Mouse (Mus musculus): ENCODE data around the gene Proser3. TPM values are rescaled to one million over a fixed set of nuclear protein-coding genes. Genes with fewer than 3 reads are reported as not detected.

Gene Proser3
- total RNA-seq (2021) = 1 to 10 TPM; 3.9 to 4.8 TPM
- long read RNA-seq, experiment 1, partial matches to known transcripts = 0 of 6 reads
- long read RNA-seq, experiment 1, other reads (novel, unspliced or antisense) = 4 of 6 reads
- long read RNA-seq, experiment 2, partial matches to known transcripts = 0 of 2 reads
- long read RNA-seq, experiment 2, other reads (novel, unspliced or antisense) = 2 of 2 reads

DNA sequence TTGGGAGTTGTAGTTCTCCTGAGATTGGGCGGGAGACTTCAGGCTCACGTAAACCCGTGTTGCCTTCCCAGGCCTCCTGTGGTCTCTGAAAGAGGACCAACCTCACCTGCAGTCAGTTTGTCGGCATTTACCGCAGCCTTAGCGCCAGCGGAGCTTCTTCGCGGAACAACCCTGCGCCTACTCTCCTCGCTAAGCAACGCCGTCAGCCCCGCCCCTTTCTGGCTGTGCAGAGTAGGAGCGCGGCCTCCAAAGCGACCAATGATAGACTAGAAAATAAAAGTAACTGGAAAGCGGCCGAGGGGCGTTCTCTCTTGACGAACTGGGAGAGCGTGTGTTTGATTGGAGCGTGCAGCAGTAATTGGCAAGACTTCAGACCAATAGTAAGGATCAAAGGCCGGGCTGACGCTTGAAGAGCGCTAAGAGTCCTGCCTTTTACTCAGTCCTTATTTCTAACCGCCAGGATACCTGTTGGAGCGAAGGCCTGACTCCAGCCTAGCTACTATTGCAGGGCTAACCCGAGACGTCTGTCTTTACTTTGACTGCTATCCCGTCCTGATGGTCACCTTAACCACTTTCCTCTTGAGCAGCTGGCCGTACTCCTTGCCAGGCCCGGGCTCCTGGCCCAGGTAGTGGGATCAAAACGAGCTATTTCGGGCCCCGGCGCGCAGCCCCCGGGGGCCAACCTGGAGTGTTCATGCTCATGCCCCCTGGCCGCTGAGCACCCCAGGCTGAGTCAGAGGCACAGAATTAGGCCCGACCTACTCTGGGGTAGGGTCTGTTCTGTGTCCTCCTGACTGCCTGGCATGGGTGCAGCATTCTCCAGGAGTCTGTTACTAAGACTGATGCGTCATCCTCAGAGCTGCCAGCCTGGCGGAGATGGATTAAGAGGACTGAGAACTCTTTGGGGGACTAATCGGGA, at the start of gene Proser3, which contains the start of gene Hspb6:
TSS of gene Proser3 (minus strand) at position 198 of the 919 bp plus-strand sequence.
TSS of gene Hspb6 (plus strand) at position 77 of the 919 bp plus-strand sequence.
- intact Hi-C loops (cut with DNase I; ENCODE audit: low total_unique reads) = no loop called here

DNA sequence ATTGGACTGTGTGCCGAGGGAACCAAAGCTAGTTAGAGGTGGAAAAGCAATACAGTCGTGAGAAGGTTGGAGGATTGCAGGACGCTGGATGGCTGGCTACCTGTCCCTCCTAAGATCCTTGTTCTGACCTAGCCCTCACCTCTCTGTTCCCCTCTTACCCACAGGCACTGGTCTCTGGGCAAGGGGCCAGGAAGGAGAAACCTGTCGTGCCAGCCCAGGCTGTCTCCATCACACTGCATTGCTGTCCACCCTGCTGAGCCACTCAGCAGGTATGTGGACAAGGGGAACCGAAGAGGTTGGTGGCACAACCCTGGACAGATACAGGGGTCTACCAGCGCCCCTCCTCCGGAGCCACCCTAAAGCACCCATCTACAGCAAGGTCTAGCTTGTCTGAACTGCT, 48.6 kb upstream of the Proser3 start:
- intact Hi-C loops (cut with DNase I; ENCODE audit: low total_unique reads) = no loop called here
- no peak for DNase-seq

More for the DNA sequence above, at the start of gene Proser3, which contains the start of gene Hspb6:
- peak; percentile 97 for DNase-seq

DNA sequence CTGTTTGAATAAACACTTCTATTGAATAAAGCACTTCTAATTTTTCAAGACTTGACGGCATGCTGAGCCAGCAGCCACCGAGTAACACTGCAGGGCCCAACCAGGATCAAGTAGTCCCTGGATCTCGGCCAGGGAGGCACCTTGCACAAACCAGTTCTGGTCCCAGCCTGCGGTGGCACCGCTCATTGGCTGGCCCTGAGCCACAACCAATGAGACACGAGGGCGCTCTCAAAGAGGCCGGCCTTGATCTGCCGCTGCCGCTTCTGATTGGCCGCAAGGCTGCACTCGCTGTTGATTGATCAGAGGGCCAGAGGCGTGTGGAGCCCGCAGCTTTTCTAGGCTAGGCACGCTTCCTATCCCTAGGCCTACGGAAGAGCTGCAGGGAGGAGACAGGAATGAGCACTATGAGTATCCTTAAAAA, 47.8 kb upstream of the Proser3 start:
- intact Hi-C loops (cut with DNase I; ENCODE audit: low total_unique reads) = loop anchor here (10.0 kb wide), 1 partner anchor 255 kb away; the partner anchor contains the start of gene Ffar3
- peak; percentile 85 for DNase-seq

DNA sequence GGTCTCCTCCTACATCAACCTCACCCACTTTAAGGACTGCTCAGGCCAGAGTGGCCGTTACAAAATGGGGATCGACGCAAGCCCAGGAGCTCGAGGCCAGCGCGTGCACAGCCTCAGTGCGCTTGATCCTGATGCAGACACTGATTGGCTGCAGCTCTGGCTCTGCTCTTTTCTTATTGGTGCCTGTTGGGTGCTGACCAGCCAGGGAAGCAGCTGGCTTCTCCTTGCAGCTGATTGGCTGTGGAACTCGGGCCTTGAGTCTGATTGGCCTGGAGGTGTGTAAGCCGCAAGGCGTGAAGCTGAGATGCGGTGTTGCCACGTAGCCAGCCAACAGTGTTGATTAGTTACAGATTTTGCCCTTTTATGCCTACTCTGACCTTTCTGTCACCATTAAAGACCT, 46.7 kb upstream of the Proser3 start, which contains the start of gene Zbtb32:
TSS of gene Zbtb32 (minus strand) at position 124 of the 400 bp plus-strand sequence.
- DNase-seq = no peak
- intact Hi-C loops (cut with DNase I; ENCODE audit: low total_unique reads) = loop anchor here (10.0 kb wide), 1 partner anchor 256 kb away; the partner anchor contains the start of gene Ffar3

DNA sequence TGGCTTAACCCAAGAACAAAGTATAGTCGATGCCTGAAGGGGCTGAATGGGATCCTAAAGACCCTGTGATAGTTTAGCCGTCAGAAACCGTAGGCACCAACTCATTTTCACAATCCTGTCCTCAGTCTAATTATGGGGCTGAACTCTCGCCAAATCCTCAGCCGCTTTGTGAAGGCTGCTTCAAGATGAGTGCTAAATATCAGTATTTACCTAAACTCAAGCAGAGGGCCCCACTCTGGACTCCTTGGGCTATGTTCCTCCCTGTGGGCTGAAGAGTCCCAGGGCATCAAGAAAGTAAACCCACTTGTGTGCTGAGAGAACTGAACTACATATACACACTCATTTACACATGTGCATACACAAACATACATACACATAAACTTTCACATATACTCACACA, 44.7 kb upstream of the Proser3 start:
- intact Hi-C loops (cut with DNase I; ENCODE audit: low total_unique reads) = loop anchor here (10.0 kb wide), 1 partner anchor 258 kb away; the partner anchor contains the start of gene Ffar3
- DNase-seq = no peak

DNA sequence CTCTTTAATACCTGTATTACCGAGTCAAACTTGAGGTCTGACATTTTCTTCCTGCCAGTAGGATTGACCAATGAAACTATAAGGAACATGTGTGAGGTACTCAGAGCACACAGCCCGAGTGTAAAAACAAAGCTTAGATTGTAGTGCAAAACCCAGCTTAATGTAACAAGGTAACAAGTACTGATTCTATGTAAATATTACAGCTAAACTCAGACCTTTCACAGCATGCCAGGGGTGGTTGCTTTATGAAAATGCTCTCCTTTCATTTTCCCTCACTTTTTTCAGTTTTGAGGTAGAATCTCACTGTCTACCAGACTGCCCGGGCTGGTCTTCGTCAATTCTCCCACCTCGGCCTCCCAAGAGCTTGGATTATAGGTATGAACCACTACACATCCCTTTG, 44.0 kb upstream of the Proser3 start:
- DNase-seq = no peak
- intact Hi-C loops (cut with DNase I; ENCODE audit: low total_unique reads) = loop anchor here (10.0 kb wide), 1 partner anchor 259 kb away; the partner anchor contains the start of gene Ffar3

DNA sequence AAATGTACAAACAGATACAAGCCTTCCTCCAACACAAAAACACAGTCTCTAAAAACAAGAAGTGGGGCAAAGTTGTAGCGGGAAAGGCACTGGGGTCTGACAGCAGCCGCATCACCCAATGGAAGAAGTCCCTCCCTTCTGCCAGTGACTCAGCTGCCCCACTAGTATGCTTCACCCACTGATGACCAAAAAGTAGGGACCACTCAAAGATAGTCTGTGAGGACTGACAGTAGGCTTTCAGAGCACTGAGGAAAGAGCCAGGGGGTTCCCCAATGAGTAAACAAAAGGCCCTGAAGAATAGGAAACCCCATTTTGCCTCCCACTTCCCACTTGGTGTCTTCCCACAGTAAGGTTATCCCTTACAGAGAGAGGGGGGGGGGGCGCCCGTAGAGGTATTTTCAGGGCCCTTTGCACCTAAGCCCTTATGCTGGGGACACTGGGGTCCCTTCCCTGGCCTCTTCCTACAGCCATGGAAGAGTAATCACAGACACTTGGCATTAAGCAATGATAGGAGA, 42.5 kb upstream of the Proser3 start:
- intact Hi-C loops (cut with DNase I; ENCODE audit: low total_unique reads) = loop anchor here (10.0 kb wide), 1 partner anchor 260 kb away; the partner anchor contains the start of gene Ffar3
- no peak for DNase-seq

DNA sequence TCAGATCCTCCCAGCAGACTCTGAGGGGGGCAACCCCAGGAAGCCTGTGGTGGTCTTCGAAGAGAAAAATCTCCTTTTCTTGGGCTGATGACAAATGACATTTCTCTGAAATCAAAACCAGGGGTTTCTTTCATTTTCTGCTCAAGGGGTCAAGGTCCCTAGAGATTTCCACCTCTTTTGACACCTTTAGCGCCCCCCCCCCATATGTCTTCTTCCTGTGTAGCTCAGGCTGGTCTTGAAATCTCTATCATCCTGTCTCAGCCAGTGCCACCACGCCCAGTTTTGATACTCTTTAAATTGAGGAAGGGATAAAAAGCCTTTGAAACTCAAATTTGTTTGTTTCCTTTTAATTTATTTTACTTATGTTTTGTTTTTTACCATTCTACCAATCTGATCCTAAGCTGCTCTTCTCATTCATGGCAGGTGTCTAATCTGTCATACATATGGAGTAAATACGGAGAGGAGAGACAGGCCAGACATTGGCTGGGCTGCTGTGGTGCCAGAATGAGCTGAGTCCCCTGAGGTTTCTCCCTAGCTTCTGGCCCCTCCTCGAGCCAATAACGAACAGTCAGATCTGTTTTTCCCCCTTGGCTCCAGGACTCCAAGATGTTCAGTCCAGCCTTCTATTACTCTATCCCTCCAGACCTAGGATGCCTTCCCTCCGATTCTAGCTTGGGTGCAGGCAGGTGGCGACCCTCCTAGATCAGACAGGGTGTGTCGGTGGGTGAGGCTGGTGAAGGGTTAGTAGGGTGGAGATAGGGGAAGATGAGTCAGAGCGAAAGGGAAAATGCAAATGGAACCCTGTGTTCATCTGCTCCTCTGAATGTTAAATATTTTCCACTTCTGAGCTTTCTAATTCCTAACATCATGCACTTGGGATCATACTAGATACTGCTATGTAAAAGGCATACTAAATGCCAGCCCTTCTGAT, 41.7 kb upstream of the Proser3 start:
- DNase-seq = no peak
- intact Hi-C loops (cut with DNase I; ENCODE audit: low total_unique reads) = loop anchor here (10.0 kb wide), 1 partner anchor 261 kb away; the partner anchor contains the start of gene Ffar3

DNA sequence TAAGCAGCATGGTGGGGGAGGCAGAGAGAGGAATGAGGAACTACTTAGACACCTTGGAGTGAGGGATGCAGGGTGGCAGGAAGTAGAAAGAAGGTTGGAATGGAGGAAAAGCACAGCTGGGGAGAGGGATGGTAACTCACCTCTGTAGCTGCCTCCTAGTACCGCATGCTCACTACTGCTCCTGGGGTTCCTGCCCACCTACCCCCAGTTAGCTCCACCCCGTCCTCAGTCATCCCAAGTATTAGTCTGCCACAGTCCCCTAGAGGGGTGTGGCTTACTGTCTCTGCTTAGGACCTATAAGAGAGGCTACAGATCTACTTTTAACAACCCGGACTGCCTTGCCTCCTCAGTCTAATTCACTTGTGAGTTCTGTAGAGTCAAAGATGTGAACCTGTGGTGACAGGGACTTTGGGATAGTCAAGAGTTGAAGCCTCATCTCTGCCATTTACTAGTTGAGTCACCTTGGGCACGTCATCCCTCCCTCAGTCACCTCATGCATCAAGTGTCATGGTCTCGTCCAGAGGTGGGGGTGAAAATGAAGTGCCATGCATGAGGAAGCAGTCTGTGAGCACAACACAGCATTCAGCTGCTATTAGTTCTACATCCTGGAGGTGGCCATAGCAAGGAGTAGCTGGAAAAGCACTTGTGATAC, 40.8 kb upstream of the Proser3 start:
- intact Hi-C loops (cut with DNase I; ENCODE audit: low total_unique reads) = loop anchor here (10.0 kb wide), 1 partner anchor 262 kb away; the partner anchor contains the start of gene Ffar3
- DNase-seq = no peak

DNA sequence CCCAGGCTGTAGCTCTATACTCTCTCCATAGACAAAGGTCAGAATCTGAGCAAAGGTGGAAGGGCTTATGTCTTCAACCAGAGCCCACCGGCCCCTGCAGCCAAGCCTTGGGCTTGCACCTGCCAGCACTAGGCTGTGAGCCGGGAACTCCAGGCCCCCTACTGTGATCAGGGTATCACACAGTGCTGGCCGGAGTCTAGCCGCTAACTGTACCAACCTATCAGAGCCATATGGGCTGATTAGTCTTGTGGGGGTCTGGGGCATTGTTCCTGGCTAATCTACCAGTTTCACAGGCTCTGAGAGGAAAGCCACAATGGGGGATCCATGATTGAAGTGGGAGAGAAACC, 39.5 kb upstream of the Proser3 start:
- DNase-seq = no peak
- intact Hi-C loops (cut with DNase I; ENCODE audit: low total_unique reads) = loop anchor here (2.0 to 10.0 kb wide), 2 partner anchors 21 to 263 kb away; partner anchors contain the start of genes Ffar3 and Upk1a

DNA sequence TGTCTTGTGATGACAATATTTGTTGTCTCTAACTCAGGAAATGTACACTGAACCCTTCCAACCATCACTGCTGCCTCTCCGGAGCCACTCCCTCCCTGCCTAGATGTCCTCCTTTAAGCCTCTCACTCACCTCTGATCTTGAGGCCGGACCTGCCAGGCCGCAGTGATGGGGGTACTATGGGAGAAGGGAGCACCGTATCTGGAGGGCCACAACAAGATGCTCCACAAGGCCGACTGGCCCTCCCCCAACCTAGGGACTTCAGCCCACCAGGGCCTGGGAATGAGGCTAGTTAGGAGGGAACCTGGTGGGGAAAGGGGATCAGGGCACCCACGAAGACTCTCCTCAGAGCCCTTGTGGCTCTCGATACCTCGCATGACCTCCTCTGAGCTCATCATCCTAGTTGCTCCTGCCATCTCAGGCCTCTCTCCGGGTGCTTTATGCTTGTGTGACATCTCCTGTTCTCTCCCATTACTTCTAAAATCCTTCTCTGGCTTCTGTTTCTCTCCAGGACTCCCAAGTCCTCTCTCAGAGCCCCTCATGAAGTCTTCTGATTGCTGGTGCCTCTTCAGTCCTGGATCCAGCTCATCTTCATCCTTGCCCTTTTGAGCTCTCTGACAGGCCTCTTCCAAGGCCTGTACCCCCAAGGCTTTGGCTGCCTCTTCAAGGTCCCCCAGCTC, 39.0 kb upstream of the Proser3 start:
- DNase-seq = no peak
- intact Hi-C loops (cut with DNase I; ENCODE audit: low total_unique reads) = loop anchor here (2.0 to 10.0 kb wide), 2 partner anchors 22 to 264 kb away; partner anchors contain the start of genes Ffar3 and Upk1a

DNA sequence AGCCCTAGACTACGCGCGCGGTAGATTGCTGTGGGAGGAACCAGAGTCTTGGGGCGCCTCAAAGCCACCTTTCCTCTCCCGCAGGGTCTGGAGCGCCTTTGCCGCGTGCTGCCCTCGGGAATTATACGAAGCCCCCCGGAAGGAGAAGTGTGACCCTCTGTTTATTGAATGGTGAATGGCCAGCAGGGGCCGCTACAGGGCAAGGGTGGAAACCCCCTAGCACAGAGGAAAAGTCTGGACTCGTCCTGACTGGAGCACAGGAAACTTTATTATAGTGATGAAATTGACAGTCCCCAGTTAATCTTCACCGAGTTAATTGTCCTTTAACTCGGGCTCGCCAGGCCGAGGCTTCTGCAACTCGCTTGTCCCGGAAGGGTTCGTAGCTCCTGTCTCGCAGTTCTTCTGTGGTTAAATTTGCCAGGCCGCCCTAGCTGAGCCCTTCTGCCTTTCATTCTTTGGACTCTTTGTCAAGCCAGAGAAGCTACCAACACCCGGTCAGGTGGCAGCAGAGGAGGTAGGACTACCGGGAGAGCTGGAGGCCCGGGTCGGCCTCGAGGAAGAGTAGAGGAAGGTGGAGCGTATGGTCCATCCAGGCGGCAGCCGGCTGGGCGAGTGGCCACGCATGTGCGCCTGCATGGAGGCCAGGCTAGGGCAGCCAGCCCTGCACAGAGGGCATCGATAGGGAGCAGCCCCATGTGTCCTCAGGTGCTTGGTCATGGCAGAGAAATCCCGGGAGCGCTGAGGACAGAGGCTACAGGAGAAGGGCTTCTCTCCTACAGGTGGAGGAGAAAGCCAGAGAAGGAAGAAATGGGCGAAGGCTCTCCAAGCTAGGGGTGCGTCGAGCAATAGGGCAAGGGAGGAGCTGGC, 37.6 kb upstream of the Proser3 start:
- peak; percentile 83 for DNase-seq
- intact Hi-C loops (cut with DNase I; ENCODE audit: low total_unique reads) = loop anchor here (2.0 to 10.0 kb wide), 2 partner anchors 23 to 265 kb away; partner anchors contain the start of genes Ffar3 and Upk1a

DNA sequence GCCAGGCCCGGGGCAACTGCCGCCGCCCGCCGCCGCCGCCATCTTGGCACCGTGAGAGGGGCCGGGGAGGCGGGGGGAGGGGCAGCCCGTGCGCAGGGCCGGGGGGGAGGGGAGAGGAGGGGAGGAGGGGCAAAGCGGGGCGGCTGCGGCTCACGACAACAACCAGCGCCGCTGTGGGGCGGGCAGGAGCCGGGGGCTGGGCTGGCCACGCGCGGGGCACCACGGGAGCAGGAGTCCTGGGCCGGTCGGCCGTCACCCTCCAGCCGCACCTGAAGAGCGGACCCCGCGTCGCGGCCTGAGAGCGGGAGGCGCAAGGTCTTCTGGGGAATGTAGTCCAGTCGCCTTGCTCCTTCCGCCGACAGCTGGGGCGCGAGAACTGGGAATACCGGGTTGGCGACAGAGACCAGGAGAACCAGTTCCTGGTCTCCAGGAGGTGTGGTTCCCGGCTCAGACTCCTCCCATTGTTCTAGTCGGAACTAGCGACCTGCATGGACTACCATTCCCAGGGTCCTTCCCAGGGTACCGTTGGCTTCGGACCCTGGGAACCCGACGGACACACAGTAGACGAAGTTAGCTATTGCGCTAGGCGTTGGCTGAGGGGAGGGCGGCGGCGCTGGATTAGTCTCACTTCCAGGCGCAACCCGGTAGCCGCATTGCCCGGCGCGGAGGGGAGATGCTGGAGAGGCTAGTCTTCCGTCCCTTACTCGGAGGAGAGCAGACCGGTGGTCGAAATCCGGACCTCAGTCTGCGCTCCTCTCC, 36.8 kb upstream of the Proser3 start, which contains the start of gene Kmt2b:
TSS of gene Kmt2b (minus strand) at position 51 of the 759 bp plus-strand sequence.
- intact Hi-C loops (cut with DNase I; ENCODE audit: low total_unique reads) = no loop called here
- DNase-seq = peak; percentile 98

DNA sequence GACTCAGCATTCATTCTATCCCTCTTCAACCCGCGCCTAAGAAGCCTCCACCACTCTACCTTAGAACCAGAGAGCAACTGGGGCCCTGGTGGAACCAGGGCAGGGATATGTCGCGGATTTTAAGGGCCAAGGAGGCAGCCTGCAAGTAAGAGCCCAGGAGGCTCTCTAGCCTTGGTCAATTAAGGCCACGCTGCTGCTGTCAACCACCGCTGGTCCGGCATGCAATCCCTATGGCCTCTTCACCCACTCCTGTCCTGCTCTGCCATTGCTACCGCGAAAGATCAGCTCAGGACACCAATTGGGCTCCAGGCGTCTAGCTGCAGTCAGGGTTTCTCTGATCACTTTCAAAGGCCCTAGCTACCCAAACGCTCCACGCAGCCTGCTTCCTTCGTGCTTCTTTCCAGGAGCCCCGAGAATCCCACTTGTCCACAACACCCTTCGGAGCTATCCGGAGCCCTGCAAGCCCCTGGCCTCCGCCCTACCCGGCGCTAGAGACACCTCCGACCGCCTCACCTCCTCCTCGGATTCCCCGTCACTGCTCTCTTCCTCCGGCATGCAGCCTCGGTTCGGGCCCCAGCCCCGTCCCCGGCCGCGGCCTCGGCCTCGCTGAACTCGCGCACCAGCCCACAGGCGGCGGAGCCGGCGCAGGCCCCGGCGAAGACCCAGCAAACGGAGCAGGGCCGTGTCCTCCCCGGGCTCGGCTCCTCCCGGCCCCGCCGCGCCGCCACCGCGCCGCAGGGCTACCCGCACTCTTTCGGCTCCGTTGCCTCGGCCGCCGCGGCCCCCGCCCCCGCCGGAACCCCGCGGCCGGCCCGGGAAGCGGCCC, 36.0 kb upstream of the Proser3 start:
- DNase-seq = peak; percentile 47
- intact Hi-C loops (cut with DNase I; ENCODE audit: low total_unique reads) = no loop called here

DNA sequence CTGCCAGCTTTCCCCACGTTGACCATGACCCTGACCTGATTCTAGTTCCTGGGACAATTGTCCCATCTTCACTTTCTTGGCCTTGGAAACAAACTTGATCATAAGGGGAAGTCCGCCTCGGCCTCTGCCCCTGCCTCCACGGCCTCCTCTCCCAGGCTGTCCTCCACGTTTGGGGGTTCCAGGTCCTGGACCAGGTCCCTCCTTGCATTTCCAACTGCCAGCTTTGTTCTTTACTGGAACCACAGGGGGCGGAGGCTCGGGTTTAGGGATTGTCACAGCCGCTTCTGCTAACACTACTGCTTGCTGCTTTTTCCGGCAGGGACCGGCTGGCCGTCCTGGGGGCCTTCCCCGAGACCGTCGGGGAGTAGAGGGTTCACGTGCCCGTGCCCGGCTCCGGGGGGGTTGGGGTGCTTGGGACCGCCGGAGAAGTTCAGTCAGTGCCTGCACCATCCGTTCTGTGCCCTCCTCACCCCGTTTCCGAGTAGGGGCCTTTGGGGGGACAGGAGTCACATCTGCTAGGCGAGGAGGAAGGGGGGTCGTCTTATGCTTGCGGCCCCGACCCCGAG, 34.4 kb upstream of the Proser3 start:
- no peak for DNase-seq
- intact Hi-C loops (cut with DNase I; ENCODE audit: low total_unique reads) = no loop called here
